Mouse (Mus musculus): Measurements from ENCODE around the gene Gm28035.

- TF ChIP-seq CTCF (IDR thresholded peaks at IDR 0.05; ENCODE audit: low read depth, low read length), result no peak
- TF ChIP-seq POLR2A (IDR thresholded peaks at IDR 0.05; ENCODE audit: borderline replicate concordance, low read depth, low read length), result no peak
Measured at GRCm38 (mm10) chr2:30249182-30249581, 8.8 kb downstream of the Gm28035 start.

Measured in bone marrow macrophage, adult 2 months (primary cell).